ENCODE assay signal across 10 mouse cellular contexts in genomic region chrX:106964326-106964725, GRCm38 (mm10). TPM values are rescaled to one million over a fixed set of nuclear protein-coding genes. Genes with fewer than 3 reads are reported as not detected.
DNase-seq lines count a peak whose midpoint lies in the region; ATAC-seq lines count a peak whose summit lies in the region.
"Had no signal": no experiment of that assay in that cellular context is flagged by ENCODE, and none has a peak within 500 bp of the region (broad histone marks: within the 10 kb centered on the region; RNA-seq: fewer than 3 reads in every experiment).

No protein-coding gene starts in this region.

- no peaks in the 10 kb centered on the region for H3K27me3 ChIP-seq in heart, embryonic 11.5 days (ENCODE audit: control insufficient read depth, insufficient read depth, low read length)
- peaks cover 2% of the 10 kb centered on the region; the same call in 1 of the 2 replicates for H3K27me3 ChIP-seq in kidney, embryonic 16.5 days (ENCODE audit: insufficient read depth, low read length)
- H3K27me3 ChIP-seq: embryonic facial prominence, embryonic 12.5 days had no signal

- H3K9ac ChIP-seq in heart, embryonic 11.5 days (ENCODE audit: low read depth, low read length), result no peak overlapping the region
- no peak overlapping the region for H3K9ac ChIP-seq in kidney, embryonic 16.5 days (replicated peaks; ENCODE audit: low read length)
- H3K9ac ChIP-seq: embryonic facial prominence, embryonic 12.5 days; liver, embryonic 14.5 days had no signal

- WGBS in heart, embryonic 11.5 days (ENCODE audit: insufficient replicate concordance), result 57% methylated on average over 2 of the region's 2 CpGs
- WGBS in kidney, embryonic 16.5 days, result 41% methylated on average over 2 of the region's 2 CpGs

- DNase-seq in heart, adult 8-10 months (ENCODE audit: low spot score), result peak; percentile 4
- peak; percentile 28 for DNase-seq in MN1 (ENCODE audit: low spot score)
- peak; percentile 4 for DNase-seq in brain, embryonic 18.5 days (ENCODE audit: low read depth, low spot score)
- DNase-seq in lung, adult 18-20 months, result peak; percentile 65 to 72
- DNase-seq in yolk sac, embryonic 10.5 days (ENCODE audit: low spot score), result no peak
- DNase-seq in thymus, postnatal 4 days, result no peak

- no peak overlapping the region for H3K4me3 ChIP-seq in heart, embryonic 11.5 days (ENCODE audit: low read depth, low read length)
- no peak overlapping the region for H3K4me3 ChIP-seq in kidney, embryonic 16.5 days (ENCODE audit: low read length)
- H3K4me3 ChIP-seq: embryonic facial prominence, embryonic 12.5 days had no signal

- no peak overlapping the region for H3K4me2 ChIP-seq in heart, embryonic 11.5 days
- H3K4me2 ChIP-seq in kidney, embryonic 16.5 days (replicated peaks; ENCODE audit: low read depth, low read length), result no peak overlapping the region
- H3K4me2 ChIP-seq: embryonic facial prominence, embryonic 12.5 days had no signal

- no peak for ATAC-seq in heart, embryonic 11.5 days (replicated peaks; ENCODE audit: insufficient number of reproducible peaks, low FRiP score, low TSS enrichment)
- ATAC-seq in kidney, embryonic 16.5 days (ENCODE audit: low FRiP score, low TSS enrichment), result no peak

- H3K9me3 ChIP-seq in heart, embryonic 11.5 days (replicated peaks; ENCODE audit: control insufficient read depth, low read length), result no peaks in the 10 kb centered on the region
- H3K9me3 ChIP-seq in kidney, embryonic 16.5 days (ENCODE audit: low read length), result no peaks in the 10 kb centered on the region
- H3K9me3 ChIP-seq: embryonic facial prominence, embryonic 12.5 days had no signal

- no peak overlapping the region for H3K27ac ChIP-seq in heart, embryonic 11.5 days (ENCODE audit: low read depth, low read length)
- no peak overlapping the region for H3K27ac ChIP-seq in kidney, embryonic 16.5 days (ENCODE audit: low read length)
- H3K27ac ChIP-seq: embryonic facial prominence, embryonic 12.5 days; liver, embryonic 14.5 days had no signal

- H3K36me3 ChIP-seq in heart, embryonic 11.5 days (ENCODE audit: control insufficient read depth, insufficient read depth, low read length), result no peaks in the 10 kb centered on the region
- no peaks in the 10 kb centered on the region for H3K36me3 ChIP-seq in kidney, embryonic 16.5 days (ENCODE audit: insufficient read depth, low read length)
- H3K36me3 ChIP-seq: embryonic facial prominence, embryonic 12.5 days had no signal

- H3K4me1 ChIP-seq in heart, embryonic 11.5 days (ENCODE audit: control insufficient read depth, insufficient read depth, low read length), result no peaks in the 10 kb centered on the region
- no peaks in the 10 kb centered on the region for H3K4me1 ChIP-seq in kidney, embryonic 16.5 days (ENCODE audit: insufficient read depth, low read length)
- H3K4me1 ChIP-seq: embryonic facial prominence, embryonic 12.5 days had no signal

RNA-seq across cellular contexts. Expression of gene Lpar4, which starts 43.9 kb away (rescaled TPM):
- under 1 TPM; 0.46 to 0.91 (median 0.74) TPM for total RNA-seq in heart, adult 8-10 months (2022)
- polyA plus RNA-seq in heart, embryonic 11.5 days (2014; fragmentation: Nextera tagmentation; extraction: Ambion mirVana), result 7.4 and 9.2 TPM in 2 replicates
- 13.6 and 14.2 TPM in 2 replicates for polyA plus RNA-seq in kidney, embryonic 16.5 days (2015; fragmentation: Nextera tagmentation; extraction: Ambion mirVana)

Comparison
In these comparisons a context has a peak if more than half of its experiments do, and no peak if none do; other contexts are left out.
1. DNase-seq: peak in heart, adult 8-10 months (single experiment), MN1 (single experiment), brain, embryonic 18.5 days (single experiment) and lung, adult 18-20 months (2 of 2); none in yolk sac, embryonic 10.5 days (single experiment) and thymus, postnatal 4 days (single experiment).